Mouse (Mus musculus) lung, postnatal 0 days (tissue): ENCODE measurements at regions not wholly inside any gene's neighbourhood (a gene's known extent, or its start where the extent isn't known, plus 50 kb on each side); places are given as distances from the start of the nearest gene placed in this dataset.

Experiments used
- ATAC-seq: fragments of 200-750 bp; cut with Nextera tagmentation; 2 replicates; pipeline ENCODE4 v1.8.0; 2017; ENCODE audit warnings: moderate library complexity
- DNase-seq: peaks from one replicate; pipeline ENCODE4 v3.0.0-alpha.2; 2016; ENCODE audit warnings: low spot score
- H3K27ac ChIP-seq: fragments of 300-500 bp; sonication (generic); 2 replicates; pipeline ENCODE4 v1.5.1; 2014; ENCODE audit warnings: antibody characterized with exemption, mild to moderate bottlenecking, low read length, mixed read lengths
- H3K27me3 ChIP-seq: fragments of 300-500 bp; sonication (generic); replicated peaks from 2 replicates; pipeline ENCODE4 v1.6.1; 2014; ENCODE audit warnings: low read length, mixed read lengths; ENCODE audit not compliant: insufficient read depth
- H3K36me3 ChIP-seq: fragments of 300-500 bp; sonication (generic); 2 replicates; pipeline ENCODE4 v1.6.1; 2014; ENCODE audit warnings: low read length, mixed read lengths; ENCODE audit not compliant: insufficient read depth
- H3K4me1 ChIP-seq: fragments of 300-500 bp; sonication (generic); 2 replicates; pipeline ENCODE4 v1.6.1; 2014; ENCODE audit warnings: antibody characterized with exemption, low read depth, low read length, mixed read lengths; ENCODE audit not compliant: insufficient read depth
- H3K4me2 ChIP-seq: fragments of 300-500 bp; sonication (generic); replicated peaks from 2 replicates; pipeline ENCODE4 v1.6.1; 2014; ENCODE audit warnings: low read depth, mild to moderate bottlenecking, low read length, moderate library complexity, mixed read lengths
- H3K4me3 ChIP-seq: fragments of 300-500 bp; sonication (generic); 2 replicates; pipeline ENCODE4 v1.5.1; 2014; ENCODE audit warnings: low read depth, low read length
- H3K9ac ChIP-seq: fragments of 300-500 bp; sonication (generic); replicated peaks from 2 replicates; pipeline ENCODE4 v1.6.1; 2014; ENCODE audit warnings: low read depth, mild to moderate bottlenecking
- H3K9me3 ChIP-seq: fragments of 300-500 bp; sonication (generic); 2 replicates; pipeline ENCODE4 v1.6.1; 2016; ENCODE audit warnings: low read length, mixed read lengths
- CTCF ChIP-seq: IDR thresholded peaks from 2 replicates; pipeline ENCODE4 v1.5.1; 2016; ENCODE audit warnings: antibody characterized with exemption, mild to moderate bottlenecking
- EP300 ChIP-seq: IDR thresholded peaks from 2 replicates; pipeline ENCODE4 v1.6.1; 2016; ENCODE audit warnings: antibody characterized with exemption, mild to moderate bottlenecking, control low read depth
- WGBS: fragments of 180-500 bp; shearing (Covaris S2); extraction: QIAGEN DNeasy Blood & Tissue Kit; methylation state at CpG from one replicate; pipeline ENCODE4 v1.1.7; 2014; 5-methylcytosine and 5-hydroxymethylcytosine counted together

DNA sequence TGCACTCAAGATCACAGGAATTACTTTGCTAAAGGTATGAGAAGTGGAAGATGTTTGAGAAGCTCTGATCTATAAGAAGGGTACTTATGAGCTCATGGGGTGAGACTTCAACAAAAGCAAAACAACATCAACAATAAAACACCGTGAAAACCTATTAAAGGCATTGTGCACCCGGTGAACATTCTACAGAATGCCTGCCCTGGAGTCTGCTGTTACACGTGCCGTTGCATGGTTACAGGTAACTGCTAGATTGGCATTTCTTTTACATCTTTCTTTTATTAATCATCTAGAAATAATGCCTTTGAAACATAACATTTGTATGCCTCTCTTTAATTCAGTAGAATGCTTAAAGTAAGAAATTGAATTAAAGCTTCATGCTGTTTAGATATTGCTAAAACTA is 661.0 kb downstream of the Pcdh18 start:
- Histone ChIP-seq H3K27ac (no peak overlapping the region), H3K4me1 (no peaks in the 10 kb centered on the region), H3K4me2 (no peak overlapping the region), H3K9ac (no peak overlapping the region), H3K27me3 (no peaks in the 10 kb centered on the region), H3K9me3 (no peaks in the 10 kb centered on the region), H3K36me3 (no peaks in the 10 kb centered on the region), H3K4me3 (no peak overlapping the region)
- WGBS = 84% methylated on average over 4 of the region's 4 CpGs
- ATAC-seq (no peak), DNase-seq (no peak)
- TF ChIP-seq EP300 (no peak), CTCF (no peak)

DNA sequence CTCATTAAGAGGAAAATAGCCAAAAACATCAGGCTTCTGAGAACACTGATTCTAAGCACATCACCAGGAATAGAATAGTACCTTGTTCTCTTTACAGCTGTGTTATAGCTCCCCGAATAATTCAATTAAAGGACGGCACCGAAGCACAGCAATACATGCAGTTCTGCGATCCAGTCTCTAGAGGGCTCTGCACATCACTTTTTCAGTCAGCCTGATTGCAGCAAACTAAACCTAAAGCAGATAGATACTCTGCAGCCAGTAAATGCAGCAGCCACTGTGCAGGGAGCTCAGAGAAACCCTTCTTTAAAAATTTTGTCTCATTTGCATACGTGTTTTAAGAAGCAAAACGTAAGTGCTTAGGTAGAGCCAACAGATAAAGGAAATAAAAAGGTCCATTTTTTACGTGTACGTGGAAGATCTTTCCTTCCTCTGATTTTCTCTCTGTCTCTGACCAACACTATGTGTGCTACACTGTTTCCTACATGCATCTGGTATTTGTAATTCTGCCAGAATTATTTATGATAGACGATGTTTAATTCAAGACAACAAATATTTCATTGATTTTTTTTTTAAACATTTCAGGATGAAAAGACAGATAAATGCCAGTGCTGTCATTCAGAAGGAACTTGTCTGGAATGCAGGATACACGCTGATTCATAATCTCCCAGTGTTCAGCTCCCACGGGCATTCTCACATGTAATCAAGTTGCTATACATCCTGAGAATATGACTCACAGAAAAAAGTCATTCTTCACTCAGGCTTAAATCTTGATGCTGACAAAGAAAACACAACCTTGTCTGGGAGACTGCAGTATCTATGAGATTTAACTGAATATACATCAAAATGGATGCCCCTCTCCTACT is 663.1 kb downstream of the Pcdh18 start:
- no peak for TF ChIP-seq EP300
- TF ChIP-seq CTCF = peak; percentile 85
- no peaks in the 10 kb centered on the region for H3K36me3 ChIP-seq
- no peaks in the 10 kb centered on the region for H3K27me3 ChIP-seq
- 25% methylated on average over 11 of the region's 11 CpGs for WGBS
- no peaks in the 10 kb centered on the region for H3K9me3 ChIP-seq
- H3K27ac ChIP-seq = no peak overlapping the region
- H3K9ac ChIP-seq = no peak overlapping the region
- peak; percentile 77 for DNase-seq
- no peak overlapping the region for H3K4me3 ChIP-seq
- no peak for ATAC-seq
- H3K4me2 ChIP-seq = no peak overlapping the region
- no peaks in the 10 kb centered on the region for H3K4me1 ChIP-seq

DNA sequence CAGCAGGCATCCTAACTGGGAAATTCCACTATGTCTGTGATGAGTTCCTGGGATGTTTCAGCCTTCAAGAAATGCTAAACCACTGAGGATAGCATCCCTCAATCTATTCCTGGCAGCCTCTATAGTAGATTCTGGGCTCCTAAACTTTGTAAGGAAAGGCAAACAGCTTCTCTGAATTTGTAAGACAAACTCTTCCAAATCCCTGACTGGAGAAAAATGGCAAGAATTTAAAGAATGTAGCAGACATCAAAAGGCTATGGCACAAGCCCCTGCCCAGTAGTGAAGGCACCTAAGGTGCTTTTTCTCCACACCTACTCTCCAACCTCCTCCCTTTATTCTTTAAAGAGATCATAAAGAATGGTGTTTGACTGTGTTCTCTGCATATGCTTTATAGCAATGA is 688.3 kb downstream of the Pcdh18 start:
- Histone ChIP-seq H3K27ac (no peak overlapping the region), H3K9ac (no peak overlapping the region), H3K4me1 (no peaks in the 10 kb centered on the region), H3K27me3 (no peaks in the 10 kb centered on the region), H3K4me2 (no peak overlapping the region), H3K4me3 (no peak overlapping the region), H3K36me3 (no peaks in the 10 kb centered on the region), H3K9me3 (no peaks in the 10 kb centered on the region)
- no peak for DNase-seq
- TF ChIP-seq EP300 = no peak
- ATAC-seq = no peak

DNA sequence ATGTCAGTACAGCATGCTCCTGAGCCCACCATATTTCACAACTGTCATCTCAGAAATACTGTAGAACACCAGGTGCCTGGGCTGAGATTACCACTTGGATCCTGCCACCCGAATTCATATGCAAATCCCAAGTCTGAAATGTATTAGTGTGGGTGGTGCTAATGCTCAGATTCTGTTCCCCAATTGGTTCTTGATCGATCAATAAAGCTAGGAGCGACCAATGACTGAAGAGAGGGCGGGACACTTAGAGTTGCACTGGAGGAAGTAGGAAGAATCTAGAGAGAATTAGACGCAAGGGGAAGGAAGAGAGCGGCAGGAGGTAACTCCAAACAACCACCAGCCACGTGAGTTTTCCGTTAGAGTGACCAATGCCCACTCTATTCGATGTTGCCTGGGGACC is 695.0 kb downstream of the Pcdh18 start:
- DNase-seq (no peak), ATAC-seq (no peak)
- WGBS = 84% methylated on average over 9 of the region's 9 CpGs
- TF ChIP-seq EP300 = no peak
- no peak for TF ChIP-seq CTCF
- Histone ChIP-seq H3K9ac (no peak overlapping the region), H3K9me3 (no peaks in the 10 kb centered on the region), H3K4me2 (no peak overlapping the region), H3K4me3 (no peak overlapping the region), H3K27ac (no peak overlapping the region), H3K4me1 (no peaks in the 10 kb centered on the region), H3K27me3 (no peaks in the 10 kb centered on the region), H3K36me3 (no peaks in the 10 kb centered on the region)

DNA sequence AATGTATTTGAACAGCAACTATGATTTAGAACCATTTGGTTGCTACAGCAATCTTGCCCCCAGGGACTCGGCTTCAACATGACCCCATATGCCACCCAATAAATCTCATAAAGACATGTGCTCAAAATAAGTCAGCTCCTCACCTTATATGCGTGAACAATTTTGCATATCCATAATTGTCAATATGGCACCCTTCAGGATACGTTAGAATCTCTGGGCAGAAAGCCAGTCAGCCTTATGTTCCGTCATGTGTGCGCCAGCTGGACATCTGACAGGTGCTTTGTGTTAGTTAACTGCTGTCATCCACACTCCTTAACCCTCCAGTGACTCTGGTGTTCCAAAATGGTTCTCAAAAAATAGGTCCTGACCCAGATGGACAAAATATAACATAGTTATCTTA is 724.1 kb downstream of the Pcdh18 start:
- H3K9me3 ChIP-seq = no peaks in the 10 kb centered on the region

DNA sequence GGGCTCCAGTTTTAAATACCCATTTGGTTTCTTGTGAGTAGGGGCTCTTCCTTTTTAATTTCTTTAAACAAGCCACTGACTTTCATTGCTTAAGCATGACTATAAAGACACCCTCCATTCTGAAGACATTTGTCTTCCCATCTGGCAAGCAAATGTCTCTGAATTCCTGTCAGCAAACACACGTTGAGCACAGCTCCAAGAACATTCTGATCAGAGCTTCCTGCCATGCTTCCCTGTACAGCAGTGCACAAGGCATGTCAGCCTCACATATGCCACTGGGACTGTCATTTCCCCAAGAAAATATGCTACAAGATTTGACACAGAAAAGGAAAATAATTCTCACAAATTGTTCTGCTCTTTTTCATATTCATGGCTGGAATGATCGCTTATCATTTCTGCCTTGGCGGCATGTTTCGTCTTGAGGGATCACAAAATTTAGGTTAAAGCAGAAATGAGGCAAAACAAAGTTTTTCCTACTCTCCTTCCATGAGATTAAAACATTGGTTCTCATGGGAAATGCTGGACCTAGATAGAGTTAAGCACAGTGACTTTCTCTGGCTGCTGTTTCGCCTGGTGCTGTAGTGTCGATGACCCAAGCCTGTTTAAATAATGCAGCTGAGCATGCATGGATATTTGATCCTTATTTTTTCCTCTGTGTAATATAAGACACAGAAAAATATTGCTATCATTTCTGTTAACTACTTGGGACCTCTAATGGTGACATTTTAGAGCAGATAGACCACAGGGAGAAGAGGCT is 747.7 kb downstream of the Pcdh18 start:
- H3K27ac ChIP-seq = no peak overlapping the region
- no peak for DNase-seq
- no peak for ATAC-seq
- no peaks in the 10 kb centered on the region for H3K9me3 ChIP-seq
- no peak overlapping the region for H3K4me3 ChIP-seq
- no peak overlapping the region for H3K9ac ChIP-seq
- no peak for TF ChIP-seq CTCF
- TF ChIP-seq EP300 = no peak
- H3K4me2 ChIP-seq = no peak overlapping the region
- 79% methylated on average over 6 of the region's 6 CpGs for WGBS
- H3K27me3 ChIP-seq = no peaks in the 10 kb centered on the region
- H3K4me1 ChIP-seq = no peaks in the 10 kb centered on the region
- H3K36me3 ChIP-seq = no peaks in the 10 kb centered on the region

More for the DNA sequence above, 724.1 kb downstream of the Pcdh18 start:
- DNase-seq (peak; percentile 7), ATAC-seq (no peak)
- Histone ChIP-seq H3K4me2 (no peak overlapping the region), H3K36me3 (no peaks in the 10 kb centered on the region), H3K4me3 (no peak overlapping the region), H3K27ac (no peak overlapping the region), H3K27me3 (no peaks in the 10 kb centered on the region), H3K9ac (no peak overlapping the region), H3K4me1 (no peaks in the 10 kb centered on the region)
- TF ChIP-seq CTCF (no peak), EP300 (no peak)
- WGBS = 46% methylated on average over 5 of the region's 5 CpGs
